Mouse (Mus musculus) right cerebral cortex, postnatal 25 days (tissue): ENCODE results near the gene Nfic.

Experiments
- DNase-seq: peaks from one replicate; pipeline ENCODE4 v3.0.0; 2022

The Nfic gene

GRCm38 (mm10) chr10:81415549-81416310 is 39.7 kb downstream of the Nfic start:
- no peak for DNase-seq

DNA sequence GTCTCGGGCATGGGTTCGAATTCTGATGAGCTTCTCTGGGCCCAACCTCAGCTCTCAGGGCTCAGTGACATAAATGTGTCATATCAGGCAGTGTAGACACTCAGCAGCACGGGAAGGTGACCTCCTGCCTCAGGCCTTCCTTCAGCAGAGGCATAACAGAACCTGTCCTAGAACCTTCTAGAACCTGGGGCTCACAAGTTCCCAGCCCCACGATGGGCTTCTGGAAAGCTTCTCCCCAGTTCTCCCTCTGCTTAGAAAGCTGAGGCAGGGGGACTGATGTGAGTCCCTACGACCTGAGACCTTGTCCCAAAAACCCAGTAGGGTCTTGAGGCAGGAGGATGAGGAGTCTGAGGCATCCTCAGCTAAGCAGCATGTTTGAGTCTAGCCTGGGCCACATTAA is 40.3 kb downstream of the Nfic start:
- DNase-seq, result no peak

DNA sequence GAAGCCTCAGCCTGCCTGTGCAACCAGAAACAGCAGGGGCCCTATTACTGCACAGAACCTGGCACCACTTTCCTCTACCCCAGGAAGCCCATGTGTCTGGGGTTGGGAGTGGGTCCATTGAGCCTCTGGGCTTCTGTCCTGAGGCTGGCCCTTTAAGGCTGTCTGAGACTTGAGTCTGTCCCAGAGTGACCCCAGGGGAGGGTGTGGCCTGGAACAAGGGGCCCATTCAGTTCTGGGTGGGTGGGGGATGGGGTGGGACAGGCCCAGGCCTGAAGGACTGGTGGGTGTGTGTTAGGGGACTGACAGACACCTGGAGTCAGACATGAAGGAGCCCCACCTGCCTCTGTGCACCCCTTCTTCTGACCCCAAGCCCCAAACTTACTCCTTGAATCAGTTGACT is 40.8 kb downstream of the Nfic start:
- DNase-seq, result no peak

- peak; percentile 79 for DNase-seq
These were observed 41.8 kb downstream of the Nfic start for GRCm38 (mm10) chr10:81413310-81414261.

DNA sequence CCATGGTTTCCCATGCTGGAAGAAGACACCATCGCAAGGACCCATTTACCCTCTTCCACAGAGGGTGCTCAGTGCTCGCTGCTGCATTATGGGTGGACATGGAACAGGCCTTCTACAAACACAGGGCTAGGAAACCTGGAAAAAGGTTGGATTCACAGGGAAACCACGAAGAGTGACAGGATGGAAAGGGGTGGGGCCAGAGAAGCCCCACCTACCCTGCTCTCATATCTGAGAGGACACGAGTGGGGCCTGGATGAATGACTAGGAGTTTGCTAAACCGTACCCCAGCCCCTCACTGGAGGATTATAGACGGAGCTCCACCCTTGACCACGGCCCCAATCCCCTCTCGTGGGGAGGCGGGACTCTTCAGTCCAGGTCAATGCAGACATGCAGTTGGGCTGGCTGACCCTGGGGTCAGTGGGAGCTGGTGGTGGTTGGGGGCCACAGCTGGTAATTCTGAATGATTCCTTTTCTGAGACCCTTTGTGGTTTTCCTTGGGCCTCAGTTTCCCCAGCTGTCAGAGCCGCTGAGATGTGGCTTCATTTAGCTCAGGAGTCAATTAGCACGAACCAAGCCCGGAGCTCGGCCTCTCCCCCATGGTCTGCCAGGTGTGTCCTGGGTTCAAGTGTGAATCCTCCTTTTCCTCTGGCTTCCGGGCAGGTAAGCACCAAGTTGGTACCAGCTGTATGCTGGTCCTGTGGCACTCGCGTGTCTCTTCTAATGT is 42.7 kb downstream of the Nfic start:
- no peak for DNase-seq

- peak; percentile 71 for DNase-seq
These were observed 43.7 kb downstream of the Nfic start for GRCm38 (mm10) chr10:81411471-81412400.

GRCm38 (mm10) chr10:81410981-81411380 is 44.5 kb downstream of the Nfic start:
- DNase-seq, result no peak

GRCm38 (mm10) chr10:81410350-81410749 is 45.1 kb downstream of the Nfic start:
- DNase-seq, result no peak

DNA sequence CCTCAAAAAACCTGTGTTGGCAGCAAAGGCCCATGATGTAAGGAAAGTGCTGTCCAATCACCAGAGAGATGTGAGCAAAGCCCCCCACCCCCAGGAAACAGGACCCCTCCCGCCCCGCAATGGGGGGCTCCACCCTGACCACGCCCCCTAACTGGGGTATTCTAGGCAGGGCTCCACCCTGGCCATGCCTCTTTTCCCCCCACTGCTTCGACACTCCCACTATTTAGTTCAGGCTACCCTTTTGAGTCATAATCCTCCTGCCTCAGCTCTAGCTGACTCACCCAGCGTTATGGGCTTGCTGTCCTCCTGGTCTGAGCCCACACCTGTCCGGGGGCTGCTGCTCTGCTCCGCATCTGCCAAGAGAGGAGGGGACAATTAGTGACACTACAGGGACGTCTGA is 46.1 kb downstream of the Nfic start:
- no peak for DNase-seq

GRCm38 (mm10) chr10:81408871-81409291 is 46.6 kb downstream of the Nfic start:
- DNase-seq, result no peak

DNA sequence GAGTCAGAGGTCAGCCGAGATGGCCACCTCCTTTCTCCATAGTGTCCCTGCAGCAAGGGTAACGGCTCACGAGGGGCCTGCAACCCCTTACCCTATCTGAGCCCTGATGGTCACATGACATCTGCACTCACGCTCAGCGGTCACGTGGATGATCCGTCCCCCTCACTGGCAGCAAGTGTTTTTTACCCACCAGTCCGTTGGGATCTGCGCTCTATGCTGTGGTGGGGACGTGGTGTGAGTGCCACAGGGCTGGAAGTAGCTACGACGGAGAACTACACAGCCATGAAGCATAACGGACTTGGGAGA is 47.1 kb downstream of the Nfic start:
- no peak for DNase-seq

- DNase-seq, result peak; percentile 72
These were observed 47.7 kb downstream of the Nfic start for GRCm38 (mm10) chr10:81407539-81408423.

DNA sequence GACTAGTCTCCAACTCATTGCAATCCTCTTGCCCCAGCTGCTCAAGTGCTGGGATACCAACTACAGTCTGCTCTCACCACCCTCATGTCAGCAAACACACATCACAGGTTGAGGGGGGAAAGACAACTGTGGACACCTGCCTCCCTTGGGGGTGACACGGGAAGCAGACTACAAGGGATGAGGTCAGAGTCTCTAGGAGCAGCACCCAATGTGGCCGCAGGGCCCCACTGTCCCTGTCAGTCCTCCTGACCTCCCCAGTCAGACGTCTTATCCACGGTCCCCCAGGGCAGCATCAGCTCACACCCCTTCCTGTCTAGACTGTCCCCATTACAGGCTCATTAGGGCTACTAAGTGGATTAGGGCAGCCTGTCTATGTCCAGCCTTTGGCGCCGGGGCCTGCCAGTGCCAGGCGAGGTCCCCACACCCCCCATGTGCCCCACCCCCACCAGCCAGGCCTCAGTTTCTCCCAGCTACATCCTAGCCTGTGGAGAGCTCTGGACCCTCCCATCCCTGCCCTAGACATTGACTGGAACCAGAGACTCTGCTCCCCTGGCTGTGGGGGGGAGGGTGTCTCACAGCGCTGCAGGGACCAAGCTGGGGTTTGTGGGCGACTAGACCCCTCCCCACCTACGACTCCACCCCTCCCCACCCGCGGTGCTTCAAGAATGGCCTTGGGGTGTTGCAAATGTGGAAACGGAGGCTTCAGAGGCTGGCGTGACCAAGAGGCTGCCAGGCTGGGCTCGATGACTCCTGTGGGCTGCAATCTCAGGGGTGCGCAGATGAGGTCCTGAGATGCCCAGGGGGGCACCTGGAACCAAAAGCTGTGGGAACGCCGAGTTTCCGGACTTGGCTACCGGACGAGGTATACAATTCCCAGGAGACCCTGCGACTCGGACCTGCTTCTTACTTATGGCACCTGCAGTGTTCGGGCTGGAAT is 48.7 kb downstream of the Nfic start:
- DNase-seq, result no peak

GRCm38 (mm10) chr10:81405588-81406201 is 49.7 kb downstream of the Nfic start:
- DNase-seq, result no peak

DNA sequence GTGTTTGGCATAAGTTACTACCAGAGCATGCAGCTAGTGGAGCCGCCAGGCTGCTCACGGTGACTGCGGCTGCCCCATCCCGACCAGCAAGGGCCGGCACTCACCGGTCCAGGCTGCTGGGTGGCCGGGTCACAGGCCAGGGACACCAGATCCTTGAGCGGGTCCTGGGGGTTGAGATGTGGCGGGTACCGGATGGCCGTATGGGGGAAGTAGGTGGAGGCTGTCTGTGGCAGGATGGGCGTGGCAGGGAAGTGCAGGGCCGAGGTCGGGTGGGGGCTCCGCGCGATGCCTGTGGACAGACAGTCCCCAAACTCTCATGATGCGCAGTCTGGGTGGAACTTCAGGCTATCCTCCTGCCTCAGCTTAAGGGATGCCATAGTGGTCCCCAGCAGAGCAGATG is 50.7 kb downstream of the Nfic start:
- no peak for DNase-seq

GRCm38 (mm10) chr10:81404082-81404481 is 51.4 kb downstream of the Nfic start:
- DNase-seq, result no peak

DNA sequence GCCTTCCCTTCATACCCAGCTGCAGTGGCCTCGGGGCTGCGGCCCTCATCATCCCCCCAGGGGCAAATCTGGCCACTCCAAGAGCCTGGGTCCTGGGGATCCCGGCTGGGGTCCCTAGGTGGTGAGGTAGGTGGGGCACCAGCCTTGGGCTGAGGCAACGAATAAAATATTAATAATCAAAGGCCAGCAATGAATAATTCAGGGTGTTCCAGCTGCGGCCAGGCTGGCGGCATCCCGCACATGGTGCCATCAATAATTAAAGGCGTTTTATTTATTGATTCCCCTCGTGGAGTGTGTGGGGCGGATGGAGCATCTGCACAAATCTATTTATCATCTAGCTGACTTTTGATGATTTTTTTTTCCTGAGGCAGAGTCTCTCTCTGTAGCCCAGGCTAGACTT is 51.9 kb downstream of the Nfic start:
- DNase-seq, result no peak

- no peak for DNase-seq
These were observed 53.1 kb downstream of the Nfic start for GRCm38 (mm10) chr10:81402227-81402765.

- DNase-seq, result no peak
These were observed 53.8 kb downstream of the Nfic start for GRCm38 (mm10) chr10:81401521-81402226.
